Mouse (Mus musculus) thymus, postnatal 14 days (tissue): Measurements from ENCODE around the gene Akr1c20.

Source experiments
- DNase-seq: peaks from one replicate; pipeline ENCODE4 v3.0.0; 2021

Gene Akr1c20

DNA sequence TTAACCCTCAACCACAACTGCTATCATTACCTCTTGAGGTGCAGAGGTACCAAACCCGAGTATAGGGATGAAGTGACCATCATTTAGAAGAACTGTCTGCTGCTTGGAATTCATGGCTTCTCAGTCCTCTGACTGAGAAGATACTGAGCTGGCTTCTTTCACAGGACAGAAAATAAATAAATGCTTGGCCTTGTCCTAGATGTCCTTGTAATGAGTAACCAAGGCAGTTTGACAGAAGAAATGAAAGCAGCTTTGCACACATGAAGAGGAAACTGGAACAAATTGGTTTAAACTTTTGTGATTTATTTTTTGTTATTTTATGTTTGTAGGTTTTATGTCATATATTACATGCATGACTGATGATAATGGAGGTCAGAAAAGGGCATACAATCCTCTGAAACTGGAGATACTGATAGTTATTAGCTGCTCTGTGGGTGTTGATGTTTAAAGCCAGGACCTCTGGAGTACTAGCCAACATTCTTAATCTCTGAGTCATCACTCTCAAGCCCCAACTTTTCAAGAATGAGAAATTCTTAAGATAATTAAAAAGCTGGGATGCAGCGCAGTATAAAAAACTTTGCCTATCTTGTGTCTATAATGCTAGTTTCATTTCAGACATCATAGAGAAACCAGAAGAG lies at the start of gene Akr1c20:
Gene Akr1c20 (minus strand): TSS at position 145 of the 638 bp plus-strand sequence.
- DNase-seq: no peak

DNA sequence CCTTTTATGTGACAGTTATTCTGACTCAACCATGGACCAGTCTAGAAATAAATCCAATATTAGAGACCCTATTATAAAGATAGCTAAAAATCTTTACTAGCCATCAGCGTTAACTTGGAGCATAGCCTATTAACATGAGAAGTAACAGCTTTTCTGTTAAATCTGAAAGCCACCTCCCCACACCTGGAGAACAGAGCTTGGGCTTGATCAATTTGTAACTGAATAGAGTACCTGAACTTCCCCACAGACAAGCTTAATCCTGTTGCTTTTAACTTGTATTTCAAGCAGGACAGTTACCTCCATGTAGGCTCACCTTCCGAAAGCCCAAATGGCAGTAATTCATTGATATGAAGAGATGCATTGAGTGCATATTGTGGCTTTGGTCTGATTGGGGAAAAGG lies 42.9 kb upstream of the Akr1c20 start:
- DNase-seq: no peak

DNA sequence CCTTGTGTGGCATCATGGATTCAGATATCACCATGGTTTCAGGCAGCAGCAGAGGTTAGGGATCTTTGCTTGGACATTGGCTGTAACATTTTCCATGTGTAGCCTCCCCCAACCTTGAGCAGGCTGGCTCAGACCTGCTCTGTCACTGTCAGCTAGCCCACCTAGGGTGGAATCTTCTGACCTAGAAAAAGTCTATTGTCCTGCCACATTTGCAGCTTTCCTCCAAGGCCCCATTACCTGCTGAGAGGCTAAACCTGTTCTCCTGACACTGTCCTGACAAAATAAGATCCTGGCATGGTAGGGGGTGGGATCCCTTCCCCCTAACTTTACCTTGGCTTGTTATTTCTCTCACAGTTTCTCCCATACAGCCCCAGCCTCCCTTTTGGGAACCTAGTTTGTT lies 37.4 kb upstream of the Akr1c20 start:
- DNase-seq: no peak

DNA sequence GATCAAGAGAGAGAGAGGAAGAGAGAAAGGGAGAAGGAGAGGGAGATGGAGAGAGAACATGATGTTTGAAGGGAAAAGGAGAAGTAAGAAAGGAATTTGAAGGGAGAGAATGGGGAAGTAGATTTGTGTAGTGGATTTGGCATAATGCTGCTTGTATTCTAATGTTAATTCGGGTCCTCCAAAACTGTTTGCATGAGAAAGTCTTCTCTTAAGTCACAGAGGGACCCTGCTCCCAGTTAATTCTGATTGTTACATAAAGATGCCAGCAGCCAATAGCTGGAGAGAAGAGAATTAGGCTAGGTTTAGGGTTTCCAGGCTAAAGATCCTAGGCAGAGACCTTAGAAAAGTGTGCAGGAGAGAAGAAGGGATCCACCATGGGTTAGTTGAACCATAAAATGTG lies 36.0 kb upstream of the Akr1c20 start:
- DNase-seq: no peak

DNA sequence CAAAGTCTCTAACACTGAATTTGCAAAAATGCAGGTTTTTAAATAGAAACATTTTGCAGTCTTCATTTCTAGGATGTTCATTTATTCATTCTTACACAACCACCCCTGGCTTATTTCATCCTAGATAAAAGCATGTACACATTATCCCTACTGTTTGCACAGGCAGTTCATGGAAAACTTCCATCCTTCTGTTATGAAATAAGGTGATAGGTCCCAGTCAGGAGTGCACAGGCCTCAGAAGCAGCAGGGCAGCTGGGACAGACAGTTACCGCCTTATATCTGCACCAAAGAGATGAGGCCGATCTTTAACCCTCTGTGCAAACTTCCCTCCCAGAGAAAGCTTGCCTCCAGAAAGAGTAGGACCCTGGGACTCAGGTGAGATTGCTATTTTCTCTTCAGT lies 8.3 kb downstream of the Akr1c20 start:
- DNase-seq: no peak

DNA sequence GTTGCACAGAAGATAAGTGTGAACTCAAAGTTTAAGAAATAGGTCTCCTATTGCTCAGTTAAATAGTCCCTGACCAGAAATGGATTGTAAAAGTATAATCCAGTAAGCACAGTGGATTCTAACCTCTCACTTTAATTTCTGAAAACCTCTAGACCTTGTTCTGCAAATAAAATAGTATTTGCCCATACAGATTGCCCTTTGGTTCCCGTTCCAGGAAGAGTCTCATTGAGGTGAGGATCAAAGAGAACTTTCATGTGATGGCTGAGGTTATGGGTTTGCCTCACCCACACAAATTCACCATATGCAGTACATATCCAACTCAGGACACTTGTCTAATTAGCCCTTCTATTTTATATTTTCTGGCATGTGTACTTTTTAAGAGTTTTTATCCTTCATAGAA lies 55.2 kb downstream of the Akr1c20 start:
- no peak for DNase-seq

DNA sequence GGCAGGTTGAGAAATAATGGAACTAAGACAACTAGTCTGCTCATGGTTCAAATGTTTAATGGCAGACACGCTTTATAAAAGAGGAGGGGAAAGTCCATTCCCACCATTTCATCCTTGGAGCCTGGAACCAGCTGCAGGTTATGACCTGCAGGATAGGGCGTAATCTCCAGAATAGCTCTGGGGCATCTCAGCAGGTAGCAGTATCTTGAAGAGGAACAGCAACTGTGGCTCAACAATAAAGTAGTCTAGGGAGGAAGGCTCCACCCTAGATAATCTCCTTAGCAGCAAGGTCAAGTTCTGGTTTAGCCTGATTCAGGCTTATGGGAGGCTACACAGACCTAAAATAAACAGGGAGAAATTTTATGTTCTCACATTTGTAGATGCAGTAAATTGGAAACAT lies 57.5 kb downstream of the Akr1c20 start:
- DNase-seq: no peak
